Mouse (Mus musculus) midbrain, embryonic 11.5 days (tissue): Measurements from ENCODE around the gene Tmem246. TPM values are rescaled to one million over a fixed set of nuclear protein-coding genes. Genes with fewer than 3 reads are reported as not detected.

Experiments
- ATAC-seq: fragments of 200-750 bp; cut with Nextera tagmentation; 2 replicates; pipeline ENCODE4 v1.8.0; 2017; ENCODE audit warnings: moderate TSS enrichment, moderate library complexity; ENCODE audit not compliant: low FRiP score
- DNase-seq: peaks from one replicate; pipeline ENCODE4 v3.0.0; 2015; ENCODE audit warnings: low spot score; ENCODE audit errors: missing footprints
- H3K27ac ChIP-seq: fragments of 300-500 bp; sonication (generic); 2 replicates; pipeline ENCODE4 v1.5.1; 2014; ENCODE audit warnings: low read depth, low read length
- H3K27me3 ChIP-seq: fragments of 300-500 bp; sonication (generic); 2 replicates; pipeline ENCODE4 v1.6.1; 2014; ENCODE audit warnings: mild to moderate bottlenecking, low read length, moderate library complexity, mixed read lengths; ENCODE audit not compliant: control insufficient read depth, insufficient read depth
- H3K36me3 ChIP-seq: fragments of 300-500 bp; sonication (generic); 2 replicates; pipeline ENCODE4 v1.6.1; 2014; ENCODE audit warnings: mild to moderate bottlenecking, low read length, moderate library complexity, mixed read lengths; ENCODE audit not compliant: control insufficient read depth, insufficient read depth
- H3K4me1 ChIP-seq: fragments of 300-500 bp; sonication (generic); 2 replicates; pipeline ENCODE4 v1.6.1; 2014; ENCODE audit warnings: low read length; ENCODE audit not compliant: control insufficient read depth, insufficient read depth
- H3K4me2 ChIP-seq: fragments of 300-500 bp; sonication (generic); 2 replicates; pipeline ENCODE4 v1.6.1; 2014; ENCODE audit warnings: mild to moderate bottlenecking, moderate library complexity
- H3K4me3 ChIP-seq: fragments of 300-500 bp; sonication (generic); 2 replicates; pipeline ENCODE4 v1.5.1; 2014; ENCODE audit warnings: low read depth, low read length
- H3K9ac ChIP-seq: fragments of 300-500 bp; sonication (generic); 2 replicates; pipeline ENCODE4 v1.6.1; 2014; ENCODE audit warnings: low read length
- H3K9me3 ChIP-seq: fragments of 300-500 bp; sonication (generic); 2 replicates; pipeline ENCODE4 v1.6.1; 2016; ENCODE audit warnings: low read length; ENCODE audit not compliant: control insufficient read depth
- WGBS: fragments of 180-500 bp; shearing (Covaris S2); extraction: QIAGEN DNeasy Blood & Tissue Kit; methylation state at CpG from one replicate; pipeline ENCODE4 v1.1.7; 2014; 5-methylcytosine and 5-hydroxymethylcytosine counted together
- polyA plus RNA-seq: library from polyadenylated mRNA; unstranded; fragments of >200 nt; fragmentation: Nextera tagmentation; extraction: Ambion mirVana; gene quantifications from 2 replicates; pipeline ENCODE4 v1.2.1, GENCODE M21; 2014

The Tmem246 gene
- polyA plus RNA-seq, 1 experiment from 2014 or later, result 20.5 TPM

GRCm38 (mm10) chr4:49535036-49535435 lies 62.6 kb downstream of the Tmem246 start:
- no peak overlapping the region for H3K4me2 ChIP-seq
- H3K27me3 ChIP-seq, result no peaks in the 10 kb centered on the region
- H3K9ac ChIP-seq, result no peak overlapping the region
- no peak for DNase-seq
- 84% methylated on average over 3 of the region's 3 CpGs for WGBS
- H3K9me3 ChIP-seq, result peaks cover 3% of the 10 kb centered on the region; the same call in 1 of the 2 replicates
- no peak overlapping the region for H3K4me3 ChIP-seq
- H3K4me1 ChIP-seq, result no peaks in the 10 kb centered on the region
- H3K27ac ChIP-seq, result no peak overlapping the region
- peaks cover 7% of the 10 kb centered on the region for H3K36me3 ChIP-seq
- no peak for ATAC-seq

Other genes starting within 250 kb of the Tmem246 start
- gene Acnat2, start 189.7 kb downstream of the Tmem246 start, polyA plus RNA-seq, result not detected in 2 replicates
- not detected in 2 replicates for gene Acnat1, start 124.0 kb downstream of the Tmem246 start, polyA plus RNA-seq
- gene Baat, start 91.3 kb downstream of the Tmem246 start, polyA plus RNA-seq, result 0.08 and 0.42 TPM in 2 replicates
- gene Mrpl50, start 76.8 kb downstream of the Tmem246 start, polyA plus RNA-seq, result 97.8 and 108 TPM in 2 replicates
- 14.3 and 16.0 TPM in 2 replicates for gene Zfp189, start 76.7 kb downstream of the Tmem246 start, polyA plus RNA-seq
- not detected in 2 replicates for gene Aldob, start 48.3 kb downstream of the Tmem246 start, polyA plus RNA-seq
- 78.7 and 83.1 TPM in 2 replicates for gene Rnf20, start 34.1 kb upstream of the Tmem246 start, polyA plus RNA-seq
- gene Ppp3r2, start 84.1 kb upstream of the Tmem246 start, polyA plus RNA-seq, result 0.14 TPM in 1 of 2 replicates, not detected in the other
- 1.0 and 1.8 TPM in 2 replicates for gene Grin3a, start 247.9 kb upstream of the Tmem246 start, polyA plus RNA-seq